Mouse (Mus musculus): ENCODE results near the gene Slc7a15.

Gene Slc7a15

DNA sequence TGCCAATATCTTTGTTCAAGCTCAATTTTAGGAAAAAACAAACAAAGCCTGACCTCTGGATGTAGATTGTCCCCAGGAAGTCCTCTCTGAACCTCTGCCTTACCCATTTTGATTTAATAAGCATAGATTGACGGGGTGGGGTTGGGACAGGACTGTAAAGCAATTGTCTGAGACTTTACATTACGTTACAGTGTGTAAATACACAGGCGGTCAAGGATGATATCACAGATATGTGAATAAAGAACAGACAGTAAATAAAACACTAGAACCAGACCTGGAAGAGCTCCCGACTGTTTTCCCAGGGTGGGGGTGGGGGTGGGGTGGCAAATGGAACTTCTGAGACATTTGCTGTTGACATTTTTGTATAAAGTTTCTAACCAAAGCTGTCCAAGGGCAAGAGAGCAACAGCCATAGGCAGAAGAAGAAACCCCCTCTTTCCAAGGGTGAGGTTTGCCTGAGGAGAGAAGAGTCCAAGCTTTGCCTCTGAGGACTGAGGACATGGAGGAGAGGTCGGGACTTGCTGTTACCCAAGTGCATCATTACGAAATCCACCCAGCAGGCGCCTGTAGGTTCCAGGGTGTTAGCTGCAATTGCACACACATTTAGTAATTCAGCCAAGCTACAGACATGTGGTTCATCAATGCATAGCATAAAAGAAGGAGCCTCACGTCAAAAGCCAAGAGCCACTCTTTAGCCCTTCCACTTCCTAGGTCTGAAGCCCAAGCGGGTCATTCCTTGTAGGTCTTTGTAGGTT lies 91.7 kb downstream of the Slc7a15 start:
- no peak for DNase-seq (ENCODE audit: low read depth, low spot score)

DNA sequence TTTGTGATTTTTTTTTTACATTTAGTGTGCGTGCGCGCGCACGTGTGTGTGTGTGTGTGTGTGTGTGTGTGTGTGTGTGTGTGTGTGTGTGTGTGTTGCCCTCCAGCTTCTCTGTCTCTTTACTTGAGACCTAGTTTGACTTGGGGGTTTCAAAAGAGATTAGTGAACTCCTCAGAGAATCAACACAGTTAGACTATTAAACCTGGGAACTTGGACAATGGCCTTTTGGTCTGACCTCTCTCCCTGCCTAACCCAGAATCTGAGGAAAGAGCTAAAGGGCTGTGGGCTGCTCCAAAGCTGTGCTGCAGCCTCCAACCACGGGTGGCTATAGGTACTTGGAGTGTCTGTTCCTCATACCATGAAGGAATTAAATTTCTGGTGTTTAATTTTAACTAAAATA lies 94.7 kb downstream of the Slc7a15 start:
- no peak for DNase-seq (ENCODE audit: low read depth, low spot score)

DNA sequence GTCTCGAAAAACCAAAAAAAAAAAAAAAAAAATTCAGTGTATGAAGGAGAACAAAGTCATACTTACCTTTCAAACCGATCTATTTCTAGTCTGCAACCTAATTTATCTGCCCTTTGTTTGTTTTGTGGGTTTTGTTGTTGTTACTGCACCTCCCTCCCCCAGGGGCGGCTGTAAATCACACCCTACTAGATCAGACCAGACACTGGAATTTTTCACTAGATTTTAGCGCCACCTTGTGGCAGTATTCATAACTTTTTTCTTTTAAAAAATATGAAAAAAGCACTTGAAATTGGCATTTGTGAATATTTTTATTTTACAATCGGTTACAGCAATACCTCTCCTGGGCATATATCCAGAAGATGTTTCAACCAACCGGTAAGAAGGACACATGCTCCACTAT lies 96.3 kb downstream of the Slc7a15 start:
- DNase-seq (ENCODE audit: low read depth, low spot score) = no peak

DNA sequence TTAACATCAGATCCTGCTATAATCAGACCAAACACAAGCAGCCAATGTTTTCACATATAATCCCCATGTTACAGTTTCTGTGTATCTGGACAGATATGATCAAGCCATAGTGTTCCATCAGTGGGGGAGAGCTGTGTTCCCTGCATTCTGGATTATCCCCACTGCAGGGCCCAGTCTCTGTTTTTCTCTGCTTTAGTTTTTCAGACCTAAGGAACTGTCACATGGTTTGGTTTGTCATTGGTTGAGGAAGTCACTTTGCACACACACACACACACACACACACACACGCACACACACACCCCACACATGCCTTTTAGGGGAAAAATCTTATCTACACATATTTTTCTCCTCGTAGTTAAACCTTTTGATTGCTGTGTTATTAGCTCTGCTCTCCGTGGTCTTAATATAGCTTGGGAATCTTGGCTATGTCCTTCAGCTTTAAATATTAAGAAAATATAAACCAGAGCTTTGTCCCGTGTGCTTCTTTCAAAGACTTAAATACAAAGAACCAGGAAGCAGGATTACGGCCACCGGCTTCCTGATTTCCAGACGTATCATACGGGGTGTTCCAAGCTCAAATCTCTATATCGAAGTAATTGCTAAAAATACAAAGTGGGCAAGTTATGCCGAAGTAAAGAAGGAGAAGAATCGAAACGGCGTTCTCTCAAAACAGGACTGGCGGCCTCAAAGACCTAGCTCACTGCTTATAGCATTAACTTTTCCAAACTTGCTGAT lies 97.1 kb downstream of the Slc7a15 start:
- DNase-seq (ENCODE audit: low read depth, low spot score) = no peak

DNA sequence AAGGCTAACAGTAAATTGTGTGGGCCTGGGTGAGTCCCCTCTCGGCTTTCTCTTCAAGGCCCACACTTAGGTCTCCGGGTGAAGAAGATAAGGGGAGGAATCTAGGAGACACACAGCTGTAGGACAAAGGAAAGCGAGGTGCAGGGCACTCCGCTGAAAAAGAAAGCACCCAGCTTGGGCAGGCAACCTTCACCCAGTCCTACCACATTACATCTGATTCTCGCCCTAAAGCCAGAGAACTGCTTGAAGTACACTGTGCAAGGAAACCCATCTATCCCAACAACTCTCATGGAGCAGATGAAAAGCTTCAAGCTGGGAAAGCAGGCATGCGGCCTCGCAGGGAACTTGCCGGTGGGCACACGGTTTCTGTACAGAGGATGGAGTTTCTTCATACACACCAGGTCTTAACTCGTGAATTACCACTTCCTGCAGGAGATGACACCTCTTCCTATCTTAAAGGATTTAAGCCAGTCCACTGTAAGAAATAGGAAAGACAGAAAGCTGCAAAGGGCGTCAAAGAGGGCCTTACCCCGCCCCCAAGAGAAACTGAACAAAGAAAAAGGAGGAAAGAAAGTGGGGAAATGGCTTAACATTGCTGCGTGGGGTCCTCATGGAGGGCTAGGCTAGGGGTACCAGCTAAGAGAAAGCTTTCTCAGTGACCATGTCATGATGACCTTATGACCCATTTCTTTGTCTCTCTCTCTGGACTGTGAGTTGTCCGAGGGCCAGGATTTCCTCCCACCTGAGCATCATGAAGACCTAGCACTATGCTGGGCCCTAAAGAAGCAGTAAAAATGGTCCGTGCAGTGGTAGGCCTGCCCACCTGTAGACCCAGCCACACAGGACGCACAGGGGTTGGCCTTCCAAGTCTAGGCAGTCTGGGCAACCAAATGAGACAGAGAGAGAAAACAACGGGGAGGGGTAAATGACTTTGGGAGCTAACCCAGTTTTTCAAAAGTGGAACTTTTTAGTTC lies 98.0 kb downstream of the Slc7a15 start:
- no peak for DNase-seq (ENCODE audit: low read depth, low spot score)

DNA sequence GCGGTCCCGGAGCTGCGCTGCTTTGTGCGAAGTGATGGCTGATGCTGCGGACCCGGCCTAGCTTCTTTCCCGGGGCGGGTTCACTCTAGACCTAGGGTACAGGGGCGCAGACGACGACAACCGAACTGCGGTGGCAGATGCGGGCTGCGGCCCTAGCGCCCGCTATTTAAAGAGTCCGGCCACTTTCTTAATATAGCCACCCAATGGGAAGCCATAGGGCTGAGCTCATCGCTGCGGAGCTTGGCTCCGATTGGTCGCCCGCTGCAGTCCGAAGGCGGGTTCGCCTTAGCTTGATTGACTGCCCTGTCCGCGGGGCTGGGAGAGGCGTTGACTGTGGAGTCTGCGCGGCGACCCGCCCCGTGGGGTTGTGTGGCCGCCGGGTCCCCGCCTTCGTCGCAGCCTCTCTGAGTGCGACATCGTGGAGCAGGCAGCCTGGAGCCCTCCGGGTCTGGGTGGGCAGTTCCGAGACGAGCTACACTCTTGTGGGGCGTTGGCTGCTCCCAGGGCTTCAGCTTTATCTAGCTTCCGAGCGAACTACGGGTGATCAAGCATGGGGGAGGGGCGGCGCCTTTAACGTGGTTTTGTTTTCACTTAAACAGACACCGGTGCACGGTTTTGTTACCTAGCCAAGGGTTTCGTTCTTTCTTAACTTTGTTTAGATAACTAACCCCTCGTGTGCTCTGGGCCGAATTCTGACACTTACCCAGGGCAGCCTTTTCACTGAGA lies 98.8 kb downstream of the Slc7a15 start, which contains the start of gene Rhob:
Gene Rhob (minus strand): TSS at position 139 of the 726 bp plus-strand sequence.
- DNase-seq (ENCODE audit: low read depth, low spot score) = peak; percentile 11

DNA sequence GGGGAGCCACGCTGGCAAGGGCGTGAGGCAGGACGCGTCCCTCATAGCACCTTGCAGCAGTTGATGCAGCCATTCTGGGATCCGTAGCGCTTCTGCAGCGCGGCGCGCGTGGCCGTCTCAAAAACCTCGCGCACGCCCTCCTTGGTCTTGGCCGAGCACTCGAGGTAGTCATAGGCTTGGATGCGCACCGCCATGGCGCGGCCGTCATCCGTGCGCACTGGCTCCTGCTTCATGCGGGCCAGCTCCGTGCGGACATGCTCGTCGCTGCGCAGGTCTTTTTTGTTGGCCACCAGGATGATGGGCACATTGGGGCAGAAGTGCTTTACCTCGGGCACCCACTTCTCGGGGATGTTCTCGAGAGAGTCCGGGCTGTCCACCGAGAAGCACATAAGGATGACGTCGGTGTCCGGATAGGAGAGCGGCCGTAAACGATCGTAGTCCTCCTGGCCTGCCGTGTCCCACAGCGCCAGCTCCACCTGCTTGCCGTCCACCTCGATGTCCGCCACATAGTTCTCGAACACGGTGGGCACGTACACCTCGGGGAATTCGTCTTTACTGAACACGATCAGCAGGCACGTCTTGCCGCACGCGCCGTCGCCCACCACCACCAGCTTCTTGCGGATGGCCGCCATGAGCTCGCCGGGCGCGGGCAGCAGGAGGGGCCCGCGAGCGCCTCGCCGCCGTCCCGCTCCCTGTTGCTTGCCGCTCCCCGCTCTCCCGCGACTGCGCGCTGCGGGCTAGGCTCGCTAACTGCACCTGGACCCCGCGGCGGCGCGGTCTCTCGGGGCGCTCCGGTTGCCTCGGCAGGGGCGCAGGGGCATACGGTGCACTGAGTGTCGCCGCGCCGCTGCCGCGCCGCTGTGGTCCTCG lies 99.6 kb downstream of the Slc7a15 start:
- DNase-seq (ENCODE audit: low read depth, low spot score) = no peak

DNA sequence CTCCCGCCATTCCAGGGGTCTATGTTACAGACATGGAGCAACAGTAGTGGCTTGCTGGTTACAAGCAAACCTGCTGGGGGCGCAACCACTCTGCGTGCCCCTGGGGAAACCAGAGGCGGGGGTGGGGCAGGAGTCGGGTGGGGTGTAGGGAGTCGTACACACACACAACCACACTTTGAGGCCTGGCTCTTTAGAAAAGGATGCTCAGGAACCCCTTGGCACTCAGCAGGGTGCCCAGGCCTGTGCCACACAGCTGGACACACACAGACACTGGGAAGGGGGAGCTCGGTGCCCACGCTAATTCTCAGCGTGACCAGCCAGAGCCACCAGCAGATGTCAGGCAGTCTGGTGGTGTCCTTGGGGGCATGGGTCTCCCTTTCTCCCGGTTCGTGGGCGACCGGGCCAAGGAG lies 100.3 kb downstream of the Slc7a15 start:
- DNase-seq (ENCODE audit: low read depth, low spot score) = no peak

DNA sequence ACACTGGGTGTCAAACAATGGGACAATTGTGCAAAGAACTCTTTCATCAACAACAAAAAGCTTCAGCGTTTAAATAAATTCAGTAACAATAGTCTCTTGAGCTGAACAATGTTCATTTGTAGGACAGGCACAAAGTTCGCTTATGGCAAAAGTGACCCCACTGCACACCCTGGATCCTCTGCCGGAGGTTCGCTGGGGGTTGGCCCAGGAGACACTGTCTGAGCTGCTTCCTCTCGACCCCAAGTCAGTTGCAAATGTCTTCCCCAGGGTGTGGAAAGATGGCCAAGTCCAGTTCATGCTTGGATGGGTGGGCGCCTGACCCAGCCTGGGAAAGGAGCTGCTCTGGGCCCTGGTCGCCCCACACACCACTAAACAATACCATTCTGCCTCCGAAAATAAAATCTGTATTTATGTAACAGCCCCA lies 100.7 kb downstream of the Slc7a15 start:
- no peak for DNase-seq (ENCODE audit: low read depth, low spot score)

DNA sequence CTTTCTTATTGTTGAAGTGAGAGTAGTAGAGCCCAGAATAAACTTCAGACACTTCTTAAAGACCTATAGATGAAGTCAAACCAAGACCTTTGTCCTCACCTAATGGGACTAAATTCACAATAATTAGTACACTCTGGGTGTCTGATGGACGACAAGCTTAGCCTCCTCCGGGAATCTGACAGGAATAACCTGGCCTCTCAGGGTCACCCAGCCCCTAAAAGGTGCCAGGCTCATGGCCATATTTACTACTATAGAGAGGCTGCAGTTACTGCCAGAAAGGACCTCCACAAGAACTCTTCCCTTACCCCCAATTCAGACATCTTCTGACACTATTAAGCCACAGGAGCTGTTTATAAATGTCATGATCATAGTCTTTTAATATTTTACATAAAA lies 101.6 kb downstream of the Slc7a15 start:
- no peak for DNase-seq (ENCODE audit: low read depth, low spot score)

DNA sequence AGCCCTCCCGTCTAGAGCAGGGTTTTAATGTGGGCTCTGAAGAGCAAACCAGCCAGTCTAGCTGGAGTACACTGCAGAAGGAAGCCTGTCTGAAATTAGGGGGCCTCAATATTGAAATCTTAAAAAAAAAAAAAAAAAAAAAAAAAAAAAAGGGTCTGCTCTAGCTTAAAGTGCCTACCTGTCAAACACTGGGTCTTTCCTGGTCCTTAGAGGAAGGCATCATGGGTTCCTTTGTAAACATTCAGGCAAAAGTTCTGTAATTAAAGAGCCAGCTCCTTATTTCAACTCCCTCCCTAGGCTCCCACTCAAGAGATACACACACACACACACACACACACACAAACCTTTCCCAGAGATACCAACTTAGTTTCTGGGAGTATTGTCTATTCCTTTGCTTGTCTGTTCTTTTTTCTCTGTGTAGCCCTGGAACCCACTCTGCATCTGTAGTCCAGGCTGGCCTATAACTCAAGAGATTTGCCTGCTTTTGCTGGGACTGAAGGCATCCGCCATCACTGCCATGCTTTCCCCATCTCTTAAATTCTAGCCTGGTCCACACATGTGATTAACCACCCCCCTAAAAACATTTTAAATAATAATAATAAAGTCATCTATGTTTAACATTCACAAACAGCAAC lies 102.1 kb downstream of the Slc7a15 start:
- DNase-seq (ENCODE audit: low read depth, low spot score) = no peak

DNA sequence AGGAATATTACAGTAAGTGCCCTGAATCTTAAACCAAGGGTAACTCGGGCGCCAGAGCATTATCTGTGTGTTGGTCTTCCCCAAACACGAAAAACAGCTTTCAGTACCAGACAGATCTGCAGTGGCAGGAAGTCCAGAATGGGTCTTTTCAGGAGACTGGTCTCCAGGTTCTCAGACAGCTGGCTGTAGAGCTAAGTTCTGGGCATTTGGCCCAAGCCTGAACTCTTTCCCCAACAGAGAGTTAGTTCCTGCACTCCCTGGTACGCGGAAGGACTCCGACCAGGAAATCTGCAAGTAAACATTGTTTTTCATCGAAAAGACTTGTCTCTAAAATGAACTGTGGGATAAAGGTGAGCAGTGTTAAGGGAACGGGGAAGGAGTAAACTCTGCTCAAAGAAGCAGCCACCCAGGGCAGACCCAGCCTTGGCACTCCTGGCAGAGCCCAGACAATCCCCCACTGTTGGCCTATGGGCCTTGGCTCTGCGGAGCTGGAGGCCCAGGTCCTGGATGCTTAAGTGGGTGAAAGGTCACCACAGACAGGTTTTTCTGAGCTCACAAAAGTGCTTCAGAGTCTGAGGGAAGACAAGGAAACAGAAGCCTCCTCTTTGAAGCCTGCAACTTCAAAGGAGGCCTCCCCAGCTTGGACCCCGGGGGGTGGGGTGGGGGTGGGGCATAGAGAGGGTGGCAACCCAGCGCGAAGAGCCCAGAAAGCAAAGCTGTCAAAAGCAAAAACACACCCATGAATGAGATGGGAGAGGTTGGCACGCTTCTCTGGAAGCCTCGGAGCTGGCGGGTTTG lies 102.8 kb downstream of the Slc7a15 start:
- no peak for DNase-seq (ENCODE audit: low read depth, low spot score)

DNA sequence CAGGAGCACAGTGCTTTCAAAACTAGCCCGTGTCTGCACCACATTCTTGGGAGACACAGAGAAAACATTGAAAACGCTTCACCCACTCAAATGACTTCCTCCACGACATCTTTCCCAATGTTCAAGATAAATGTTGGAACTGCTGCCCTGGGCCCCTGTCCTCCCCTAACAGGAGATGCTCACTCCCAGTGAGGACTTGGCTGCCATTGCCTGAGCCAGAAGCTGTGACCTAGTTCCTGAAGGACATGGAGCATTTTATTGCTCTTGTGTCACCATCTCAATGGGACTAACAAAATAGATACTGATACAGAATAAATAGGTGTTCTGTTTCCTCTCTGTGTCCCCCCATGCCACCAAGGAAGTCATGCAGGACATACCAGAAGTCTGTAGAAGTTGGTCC lies 104.2 kb downstream of the Slc7a15 start:
- no peak for DNase-seq (ENCODE audit: low read depth, low spot score)

DNA sequence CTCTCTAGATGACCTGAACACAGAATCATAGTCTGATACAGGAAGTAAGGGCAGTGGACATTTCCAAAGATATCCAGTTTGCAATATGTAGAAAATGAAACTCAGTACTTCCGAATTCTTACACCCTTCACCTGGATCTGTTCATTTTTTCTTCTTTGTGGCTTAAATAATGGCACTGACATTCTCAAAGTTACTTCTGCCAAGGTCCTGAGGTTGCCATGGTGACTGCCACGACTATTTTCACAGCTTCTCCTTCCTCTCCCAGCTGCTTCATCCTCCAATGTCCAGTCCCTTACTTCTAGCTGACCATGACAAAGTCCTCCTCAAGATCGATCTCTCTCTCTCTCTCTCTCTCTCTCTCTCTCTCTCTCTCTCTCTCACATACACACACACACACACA lies 105.5 kb downstream of the Slc7a15 start:
- DNase-seq (ENCODE audit: low read depth, low spot score) = no peak

DNA sequence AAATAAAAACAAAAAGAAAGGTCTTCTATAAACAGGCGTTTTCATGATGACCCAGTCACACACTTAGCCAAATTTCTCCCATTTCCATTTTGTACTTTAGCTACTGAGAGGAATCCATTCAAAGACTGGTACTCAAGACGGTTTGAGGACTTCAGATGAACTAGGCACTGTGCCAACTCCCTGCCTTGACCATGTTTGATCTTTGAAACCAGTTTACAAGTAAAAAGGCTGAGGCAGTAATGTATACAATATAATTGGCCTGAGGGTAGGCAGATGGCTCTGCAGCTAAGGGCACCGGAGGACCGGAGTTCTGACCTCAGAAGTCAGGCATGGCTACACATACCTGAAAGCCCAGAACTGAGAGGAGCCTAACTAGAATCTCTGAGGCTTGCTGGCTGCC lies 109.8 kb downstream of the Slc7a15 start:
- no peak for DNase-seq (ENCODE audit: low read depth, low spot score)

DNA sequence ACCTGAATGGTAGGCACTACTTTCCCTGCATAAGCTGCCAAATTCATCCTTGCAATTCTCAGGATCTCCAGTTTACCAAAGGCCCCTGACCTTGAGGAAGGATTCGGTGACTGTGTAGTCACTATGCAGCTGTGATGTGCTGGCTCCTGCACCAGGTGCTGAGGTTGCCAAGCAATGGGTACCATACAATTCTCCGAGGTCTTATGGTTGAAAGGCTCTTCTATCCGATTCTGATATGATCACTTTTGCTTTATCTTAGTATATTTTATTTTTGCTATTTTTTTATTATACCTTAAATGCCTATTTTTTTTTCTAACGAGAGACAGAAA lies 110.2 kb downstream of the Slc7a15 start:
- no peak for DNase-seq (ENCODE audit: low read depth, low spot score)

DNA sequence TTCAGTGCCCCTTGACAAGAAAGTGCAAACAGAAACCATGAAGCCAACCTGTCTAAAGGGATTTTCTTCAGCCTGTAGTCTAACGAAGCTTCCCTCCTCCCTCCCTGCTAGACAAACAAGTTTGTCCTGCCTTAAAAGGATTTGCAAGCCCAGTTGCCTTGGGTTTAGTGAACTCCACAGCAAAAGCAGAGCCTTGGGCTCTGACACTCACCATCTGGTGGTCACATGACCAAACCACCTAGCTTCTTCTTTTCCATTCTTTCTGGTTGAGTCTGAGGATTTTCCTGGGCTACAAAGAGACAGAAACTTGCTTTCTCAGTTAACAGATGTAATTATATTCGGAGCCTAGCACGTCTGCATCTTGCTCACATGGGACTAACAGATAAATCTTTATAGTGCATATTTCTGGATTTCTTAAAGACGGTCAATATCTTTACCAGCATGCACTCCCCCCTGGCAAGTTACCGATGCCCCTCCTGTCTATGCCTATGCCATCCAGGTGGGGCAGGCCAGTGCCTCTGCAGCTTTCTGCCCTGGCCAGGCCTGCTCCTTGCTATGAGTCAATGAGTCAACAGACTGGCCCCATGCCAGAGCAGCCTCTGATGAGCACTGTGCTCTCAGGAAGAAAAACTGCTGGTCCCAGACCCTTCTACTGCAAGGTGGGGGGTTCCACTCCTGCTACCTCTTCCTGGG lies 110.8 kb downstream of the Slc7a15 start:
- no peak for DNase-seq (ENCODE audit: low read depth, low spot score)

DNA sequence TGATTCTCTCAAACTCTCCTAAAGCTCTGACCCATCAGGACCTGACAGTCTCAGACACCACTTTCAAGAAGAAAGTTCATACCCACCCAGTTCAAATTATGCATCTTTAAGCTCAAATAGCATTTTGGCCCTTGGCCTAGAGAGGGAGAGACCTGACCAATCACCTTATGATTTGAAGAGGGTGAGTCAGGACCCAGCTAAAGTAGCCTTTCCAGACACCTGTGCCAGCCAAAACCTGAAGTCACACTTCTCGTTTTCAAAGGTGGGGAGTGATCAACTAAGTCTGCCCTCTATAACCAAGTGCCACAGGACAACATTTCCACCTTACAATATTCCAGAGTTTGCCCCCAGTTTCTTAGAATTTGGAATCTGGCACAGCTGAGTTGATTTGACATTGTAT lies 111.6 kb downstream of the Slc7a15 start:
- DNase-seq (ENCODE audit: low read depth, low spot score) = no peak

DNA sequence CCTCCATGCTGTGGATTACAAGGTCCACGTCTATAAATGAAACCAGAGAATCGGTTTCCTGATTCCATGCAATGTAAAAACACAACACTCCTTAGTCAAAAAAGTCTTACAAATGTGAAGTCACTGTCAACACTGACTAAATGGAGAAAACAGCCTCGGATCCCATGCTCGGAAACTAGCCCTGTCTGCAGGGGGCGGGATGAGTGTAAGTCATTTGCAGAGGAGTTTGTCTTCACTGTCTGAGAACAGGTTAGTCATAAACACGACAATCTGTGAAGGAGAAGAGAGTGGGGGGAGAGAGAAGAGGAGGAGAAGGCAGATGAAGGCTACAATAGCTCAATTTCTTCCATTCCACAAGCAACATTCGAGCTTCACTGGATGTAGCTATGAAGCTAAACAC lies 113.6 kb downstream of the Slc7a15 start:
- no peak for DNase-seq (ENCODE audit: low read depth, low spot score)

Data from c-Kit-negative CD71-positive TER-119-positive erythroid progenitor cells, embryonic 14.5 days (primary cell).